Mouse (Mus musculus): ENCODE measurements at regions not wholly inside any gene's neighbourhood (a gene's known extent, or its start where the extent isn't known, plus 50 kb on each side); places are given as distances from the start of the nearest gene placed in this dataset.

- no peaks in the 10 kb centered on the region for H3K9me3 ChIP-seq (replicated peaks; ENCODE audit: control insufficient read depth, low read length)
Measured at GRCm38 (mm10) chr19:35735754-35736153, 321.6 kb downstream of the Htr7 start.

GRCm38 (mm10) chr19:35728436-35729060 is 328.8 kb downstream of the Htr7 start:
- ATAC-seq (replicated peaks; ENCODE audit: insufficient number of reproducible peaks, low FRiP score, low TSS enrichment, low read depth) (no peak), DNase-seq (ENCODE audit: low spot score) (no peak)
- Histone ChIP-seq H3K27ac (replicated peaks; ENCODE audit: low read depth, low read length) (no peak overlapping the region), H3K27me3 (ENCODE audit: control insufficient read depth, insufficient read depth, low read length) (no peaks in the 10 kb centered on the region), H3K9me3 (replicated peaks; ENCODE audit: control insufficient read depth, low read length) (no peaks in the 10 kb centered on the region), H3K4me2 (ENCODE audit: low read depth, low read length) (no peak overlapping the region), H3K36me3 (replicated peaks; ENCODE audit: control insufficient read depth, insufficient read depth, low read depth, low read length) (no peaks in the 10 kb centered on the region), H3K9ac (replicated peaks; ENCODE audit: low read length) (no peak overlapping the region), H3K4me1 (ENCODE audit: control insufficient read depth, insufficient read depth, low read length) (no peaks in the 10 kb centered on the region), H3K4me3 (ENCODE audit: low read depth, low read length) (no peak overlapping the region)
- WGBS = 71% methylated on average over 3 of the region's 3 CpGs

More at GRCm38 (mm10) chr19:35735754-35736153, 321.6 kb downstream of the Htr7 start:
- WGBS = 77% methylated on average over 4 of the region's 4 CpGs
- Histone ChIP-seq H3K4me3 (ENCODE audit: low read depth, low read length) (no peak overlapping the region), H3K9ac (replicated peaks; ENCODE audit: low read length) (no peak overlapping the region), H3K4me1 (ENCODE audit: control insufficient read depth, insufficient read depth, low read length) (no peaks in the 10 kb centered on the region), H3K27me3 (ENCODE audit: control insufficient read depth, insufficient read depth, low read length) (no peaks in the 10 kb centered on the region), H3K27ac (replicated peaks; ENCODE audit: low read depth, low read length) (no peak overlapping the region), H3K4me2 (ENCODE audit: low read depth, low read length) (no peak overlapping the region), H3K36me3 (replicated peaks; ENCODE audit: control insufficient read depth, insufficient read depth, low read depth, low read length) (no peaks in the 10 kb centered on the region)
- ATAC-seq (replicated peaks; ENCODE audit: insufficient number of reproducible peaks, low FRiP score, low TSS enrichment, low read depth) = no peak
- DNase-seq (ENCODE audit: low spot score) = no peak
